Mouse (Mus musculus) intestine, postnatal 0 days (tissue): Measurements from ENCODE around the gene Mtcp1. TPM values are rescaled to one million over a fixed set of nuclear protein-coding genes. Genes with fewer than 3 reads are reported as not detected.
A peak's percentile ranks its signal among the peaks of the same experiment; 100 is the strongest.

Experiments
- ATAC-seq: fragments of 200-750 bp; cut with Nextera tagmentation; 2 replicates; pipeline ENCODE4 v1.8.0; 2017; ENCODE audit warnings: mild to moderate bottlenecking, moderate TSS enrichment, moderate library complexity
- H3K27ac ChIP-seq: fragments of 300-500 bp; sonication (generic); 2 replicates; pipeline ENCODE4 v1.5.1; 2014; ENCODE audit warnings: mild to moderate bottlenecking, low read depth, low read length, moderate library complexity
- H3K27me3 ChIP-seq: fragments of 300-500 bp; sonication (generic); replicated peaks from 2 replicates; pipeline ENCODE4 v1.6.1; 2014; ENCODE audit warnings: low read length, mixed read lengths; ENCODE audit not compliant: control insufficient read depth, insufficient read depth
- H3K36me3 ChIP-seq: fragments of 300-500 bp; sonication (generic); 2 replicates; pipeline ENCODE4 v1.6.1; 2014; ENCODE audit warnings: mild to moderate bottlenecking, moderate library complexity; ENCODE audit not compliant: control insufficient read depth, insufficient read depth
- H3K4me1 ChIP-seq: fragments of 300-500 bp; sonication (generic); replicated peaks from 2 replicates; pipeline ENCODE4 v1.6.1; 2014; ENCODE audit warnings: antibody characterized with exemption, low read length, mixed read lengths; ENCODE audit not compliant: control insufficient read depth, insufficient read depth
- H3K4me2 ChIP-seq: fragments of 300-500 bp; sonication (generic); replicated peaks from 2 replicates; pipeline ENCODE4 v1.6.1; 2014; ENCODE audit warnings: low read depth, mild to moderate bottlenecking, moderate library complexity
- H3K4me3 ChIP-seq: fragments of 300-500 bp; sonication (generic); 2 replicates; pipeline ENCODE4 v1.5.1; 2014; ENCODE audit warnings: low read depth, low read length
- H3K9ac ChIP-seq: fragments of 300-500 bp; sonication (generic); 2 replicates; pipeline ENCODE4 v1.6.1; 2014; ENCODE audit warnings: mild to moderate bottlenecking, low read depth, low read length
- H3K9me3 ChIP-seq: fragments of 300-500 bp; sonication (generic); 2 replicates; pipeline ENCODE4 v1.6.1; 2016; ENCODE audit warnings: mixed run types; ENCODE audit not compliant: control insufficient read depth
- CTCF ChIP-seq: sonication (generic); IDR thresholded peaks from 2 replicates; pipeline ENCODE4 v1.5.1; 2016; ENCODE audit warnings: low read depth, mild to moderate bottlenecking, control low read depth, antibody characterized with exemption, moderate library complexity
- WGBS: fragments of 180-500 bp; shearing (Covaris S2); extraction: QIAGEN DNeasy Blood & Tissue Kit; methylation state at CpG from one replicate; pipeline ENCODE4 v1.1.7; 2014; 5-methylcytosine and 5-hydroxymethylcytosine counted together
- polyA plus RNA-seq: library from polyadenylated mRNA; unstranded; fragments of >200 nt; fragmentation: Nextera tagmentation; extraction: Ambion mirVana; gene quantifications from 2 replicates; pipeline ENCODE4 v1.2.1, GENCODE M21; 2015

Gene Mtcp1
- polyA plus RNA-seq, 1 experiment from 2014 or later, result 3.1 TPM

- H3K9me3 ChIP-seq, result no peaks in the 10 kb centered on the region
- peak within 1 kb of the TSS; percentile 61 for H3K4me2 ChIP-seq
- WGBS, result 14% methylated on average over 20 of the region's 25 CpGs
- peak within 1 kb of the TSS; percentile 50 for H3K27ac ChIP-seq
- peak within 1 kb of the TSS; percentile 52 for H3K4me3 ChIP-seq
- no peaks in the 10 kb centered on the region for H3K36me3 ChIP-seq
- no peaks in the 10 kb centered on the region for H3K4me1 ChIP-seq
- peak within 1 kb of the TSS; percentile 60 for H3K9ac ChIP-seq
- no peaks in the 10 kb centered on the region for H3K27me3 ChIP-seq
- no peak for TF ChIP-seq CTCF
- peak; percentile 92 for ATAC-seq
Observed at GRCm38 (mm10) chrX:75382195-75382771, 34.1 kb downstream of the Mtcp1 start, which contains the start of the genes Fundc2 and F8. Gene Fundc2 (plus strand): TSS chrX:75382399. Gene F8 (minus strand): TSS chrX:75382615.

DNA sequence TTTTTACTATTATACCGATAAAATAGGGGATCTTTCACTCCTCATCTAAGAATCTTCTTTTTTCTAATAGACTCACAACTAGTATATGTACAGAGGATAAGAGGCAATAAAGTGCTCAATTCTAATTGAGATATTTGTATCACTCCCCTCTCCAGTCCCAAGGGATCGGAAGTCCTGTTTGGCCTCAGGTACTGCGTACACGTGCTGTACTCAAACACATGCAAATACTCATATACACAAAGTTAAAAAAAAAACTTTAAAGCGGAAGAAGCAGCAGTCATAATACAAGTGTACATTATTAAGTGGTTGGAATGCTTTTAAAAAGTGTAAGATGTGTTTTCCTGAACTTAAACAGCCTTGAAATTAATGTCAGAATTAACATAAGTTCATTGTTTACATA lies 34.7 kb downstream of the Mtcp1 start:
- no peaks in the 10 kb centered on the region for H3K9me3 ChIP-seq
- H3K36me3 ChIP-seq, result no peaks in the 10 kb centered on the region
- H3K27me3 ChIP-seq, result no peaks in the 10 kb centered on the region
- TF ChIP-seq CTCF, result no peak
- H3K27ac ChIP-seq, result no peak overlapping the region
- no peak overlapping the region for H3K9ac ChIP-seq
- ATAC-seq, result no peak
- WGBS, result 56% methylated on average over 5 of the region's 5 CpGs
- H3K4me3 ChIP-seq, result peak overlapping the region; percentile 52; the same call in 1 of the 2 replicates
- H3K4me2 ChIP-seq, result peak overlapping the region; percentile 61
- no peaks in the 10 kb centered on the region for H3K4me1 ChIP-seq

DNA sequence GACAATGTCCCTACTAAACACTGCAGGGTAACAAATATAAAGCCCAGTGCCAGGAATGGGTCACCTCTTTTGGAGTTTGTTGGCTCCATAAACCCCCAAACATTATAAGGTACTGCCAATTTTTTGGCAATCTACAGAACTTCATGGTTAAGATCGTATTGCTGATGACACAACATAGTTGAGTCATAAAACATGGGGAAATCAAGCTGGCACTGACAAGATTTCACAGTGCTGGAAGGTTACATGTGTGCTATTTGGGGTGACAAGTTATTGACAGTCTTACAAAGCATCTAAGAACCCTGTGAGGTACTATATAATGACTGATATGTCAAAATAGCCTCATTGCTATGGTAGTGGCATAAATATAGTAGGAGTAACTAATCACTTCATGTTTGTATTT lies 35.2 kb downstream of the Mtcp1 start:
- Histone ChIP-seq H3K9me3 (no peaks in the 10 kb centered on the region), H3K27me3 (no peaks in the 10 kb centered on the region), H3K9ac (no peak overlapping the region), H3K4me1 (no peaks in the 10 kb centered on the region), H3K4me2 (no peak overlapping the region), H3K36me3 (no peaks in the 10 kb centered on the region), H3K27ac (no peak overlapping the region), H3K4me3 (no peak overlapping the region)
- 81% methylated on average over 1 of the region's 1 CpGs for WGBS
- ATAC-seq, result no peak
- TF ChIP-seq CTCF, result no peak

GRCm38 (mm10) chrX:75376815-75377214 lies 39.6 kb downstream of the Mtcp1 start:
- no peak for ATAC-seq
- Histone ChIP-seq H3K9me3 (no peaks in the 10 kb centered on the region), H3K4me2 (no peak overlapping the region), H3K9ac (no peak overlapping the region), H3K4me3 (no peak overlapping the region), H3K36me3 (no peaks in the 10 kb centered on the region), H3K4me1 (no peaks in the 10 kb centered on the region), H3K27me3 (no peaks in the 10 kb centered on the region), H3K27ac (no peak overlapping the region)
- no peak for TF ChIP-seq CTCF

DNA sequence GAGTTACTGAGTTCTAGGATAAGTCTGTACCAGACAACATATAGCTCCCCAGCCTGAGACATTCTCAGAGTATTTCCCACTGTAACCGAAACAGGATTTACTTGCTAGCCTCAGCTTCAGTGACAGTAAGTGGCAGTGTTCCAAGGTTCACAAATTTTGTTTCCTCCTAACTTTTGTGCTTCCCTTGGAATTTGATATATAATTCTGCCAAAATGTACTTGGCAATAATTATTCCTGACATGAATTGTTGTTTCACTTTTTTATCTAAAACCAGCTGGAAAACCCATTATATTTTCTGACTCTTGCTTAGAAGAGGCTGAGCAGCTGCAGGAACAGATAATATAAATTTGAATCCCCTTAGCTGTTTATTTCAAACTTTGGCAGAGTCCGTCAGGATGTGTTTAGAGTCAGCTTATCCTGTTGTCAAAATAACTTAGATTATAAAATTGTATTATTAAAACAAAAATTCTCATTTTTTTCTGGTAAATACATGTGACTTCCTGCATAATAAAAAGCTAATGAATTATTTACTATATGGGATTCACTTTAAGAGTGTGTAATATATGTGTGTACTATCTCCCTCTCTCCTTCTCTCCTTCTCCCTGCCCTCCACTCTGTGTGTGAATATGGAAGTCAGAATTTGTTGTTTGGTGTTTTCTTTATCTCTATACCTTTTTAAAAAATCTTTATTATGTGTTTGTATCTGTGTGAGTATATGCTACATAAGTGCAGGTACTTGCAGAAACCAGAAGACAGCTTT lies 43.5 kb downstream of the Mtcp1 start:
- Histone ChIP-seq H3K36me3 (no peaks in the 10 kb centered on the region), H3K4me2 (no peak overlapping the region)
- WGBS, result 66% methylated on average over 2 of the region's 2 CpGs

GRCm38 (mm10) chrX:75370197-75370596 lies 46.2 kb downstream of the Mtcp1 start:
- Histone ChIP-seq H3K4me1 (no peaks in the 10 kb centered on the region), H3K4me2 (no peak overlapping the region), H3K9me3 (no peaks in the 10 kb centered on the region), H3K27ac (no peak overlapping the region), H3K36me3 (no peaks in the 10 kb centered on the region), H3K4me3 (no peak overlapping the region), H3K9ac (no peak overlapping the region), H3K27me3 (no peaks in the 10 kb centered on the region)
- TF ChIP-seq CTCF, result no peak
- no peak for ATAC-seq

More for the DNA sequence above, 43.5 kb downstream of the Mtcp1 start:
- H3K9ac ChIP-seq, result no peak overlapping the region
- H3K9me3 ChIP-seq, result no peaks in the 10 kb centered on the region
- H3K27ac ChIP-seq, result no peak overlapping the region
- TF ChIP-seq CTCF, result no peak
- ATAC-seq, result no peak
- no peaks in the 10 kb centered on the region for H3K27me3 ChIP-seq
- no peak overlapping the region for H3K4me3 ChIP-seq
- H3K4me1 ChIP-seq, result no peaks in the 10 kb centered on the region

Other genes with a start within 250 kb of the Mtcp1 start
- gene Fundc2, start 34.2 kb downstream of the Mtcp1 start, polyA plus RNA-seq, result 40.7 TPM in 2 replicates
- 0.67 and 0.81 TPM in 2 replicates for gene F8, start 34.0 kb downstream of the Mtcp1 start, polyA plus RNA-seq
- gene Cmc4, start within 50 bp of the Mtcp1 start, polyA plus RNA-seq, result 13.8 and 14.4 TPM in 2 replicates
- gene Brcc3, start within 50 bp of the Mtcp1 start, polyA plus RNA-seq, result 28.4 and 30.9 TPM in 2 replicates
- 89.2 and 90.0 TPM in 2 replicates for gene Vbp1, start 97.7 kb upstream of the Mtcp1 start, polyA plus RNA-seq
- gene Rab39b, start 161.6 kb upstream of the Mtcp1 start, polyA plus RNA-seq, result 0.50 and 0.72 TPM in 2 replicates